Mouse (Mus musculus) liver, embryonic 15.5 days (tissue): ENCODE measurements around the gene Miga2. TPM values are rescaled to one million over a fixed set of nuclear protein-coding genes. Genes with fewer than 3 reads are reported as not detected.

Experiments used
- ATAC-seq: fragments of 200-750 bp; cut with Nextera tagmentation; 2 replicates; pipeline ENCODE4 v1.8.0; 2017; ENCODE audit warnings: moderate number of reproducible peaks, mild to moderate bottlenecking, moderate library complexity; ENCODE audit not compliant: insufficient read depth
- H3K27ac ChIP-seq: fragments of 300-500 bp; sonication (generic); replicated peaks from 2 replicates; pipeline ENCODE4 v1.5.1; 2015; ENCODE audit warnings: mild to moderate bottlenecking, inconsistent platforms
- H3K27me3 ChIP-seq: fragments of 300-500 bp; sonication (generic); 2 replicates; pipeline ENCODE4 v1.6.1; 2015; ENCODE audit warnings: mild to moderate bottlenecking, inconsistent platforms
- H3K36me3 ChIP-seq: fragments of 300-500 bp; sonication (generic); replicated peaks from 2 replicates; pipeline ENCODE4 v1.6.1; 2015; ENCODE audit warnings: moderate library complexity, mild to moderate bottlenecking, inconsistent platforms
- H3K4me1 ChIP-seq: fragments of 300-500 bp; sonication (generic); replicated peaks from 2 replicates; pipeline ENCODE4 v1.6.1; 2015; ENCODE audit warnings: inconsistent platforms
- H3K4me2 ChIP-seq: fragments of 300-500 bp; sonication (generic); 2 replicates; pipeline ENCODE4 v1.6.1; 2015; ENCODE audit warnings: moderate library complexity, mild to moderate bottlenecking, inconsistent platforms
- H3K4me3 ChIP-seq: fragments of 300-500 bp; sonication (generic); replicated peaks from 2 replicates; pipeline ENCODE4 v1.5.1; 2015; ENCODE audit warnings: mild to moderate bottlenecking, inconsistent platforms
- H3K9ac ChIP-seq: fragments of 300-500 bp; sonication (generic); 2 replicates; pipeline ENCODE4 v1.6.1; 2015; ENCODE audit warnings: moderate library complexity, mild to moderate bottlenecking, inconsistent platforms
- H3K9me3 ChIP-seq: fragments of 300-500 bp; sonication (generic); replicated peaks from 2 replicates; pipeline ENCODE4 v1.6.1; 2016; ENCODE audit warnings: inconsistent platforms
- WGBS: fragments of 180-500 bp; shearing (Covaris S2); methylation state at CpG from one replicate; pipeline ENCODE4 v1.1.7; 2015; ENCODE audit warnings: mixed read lengths; ENCODE audit not compliant: insufficient replicate concordance; 5-methylcytosine and 5-hydroxymethylcytosine counted together
- microRNA-seq: library from miRNA; unstranded; fragments of <30 nt; microRNA quantifications from one replicate; pipeline ENCODE4, GENCODE M21; 2016
- polyA plus RNA-seq: library from polyadenylated mRNA; unstranded; fragments of >200 nt; fragmentation: Nextera tagmentation; extraction: Ambion mirVana; gene quantifications from 2 replicates; pipeline ENCODE4 v1.2.1, GENCODE M21; 2015

Gene Miga2
- polyA plus RNA-seq, 1 experiment from 2014 or later: 7.5 TPM

DNA sequence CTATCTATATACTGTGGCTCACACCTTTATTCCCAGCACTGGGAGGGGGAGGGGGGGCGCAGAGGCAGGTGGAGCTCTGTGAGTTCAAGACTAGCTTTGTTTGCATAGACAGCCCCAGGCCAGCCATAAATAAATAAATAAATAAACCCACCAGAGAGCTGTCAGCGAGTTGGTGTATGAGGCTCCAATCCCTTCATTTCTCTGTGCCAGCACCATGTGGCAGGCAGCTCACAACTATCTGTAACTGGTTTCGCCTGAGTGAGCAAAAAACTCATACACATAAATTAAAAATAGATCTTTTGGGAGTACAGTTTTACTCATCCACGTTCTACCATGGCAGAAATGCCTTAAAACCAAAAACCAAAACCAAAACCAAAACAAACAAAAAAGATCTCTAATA, 57.4 kb downstream of the Miga2 start:
- Histone ChIP-seq H3K9me3 (no peaks in the 10 kb centered on the region), H3K36me3 (peaks cover 36% of the 10 kb centered on the region), H3K4me2 (no peak overlapping the region), H3K4me1 (peaks cover 50% of the 10 kb centered on the region), H3K27ac (no peak overlapping the region), H3K4me3 (no peak overlapping the region), H3K27me3 (no peaks in the 10 kb centered on the region), H3K9ac (no peak overlapping the region)
- 69% methylated on average over 4 of the region's 4 CpGs for WGBS
- no peak for ATAC-seq

DNA sequence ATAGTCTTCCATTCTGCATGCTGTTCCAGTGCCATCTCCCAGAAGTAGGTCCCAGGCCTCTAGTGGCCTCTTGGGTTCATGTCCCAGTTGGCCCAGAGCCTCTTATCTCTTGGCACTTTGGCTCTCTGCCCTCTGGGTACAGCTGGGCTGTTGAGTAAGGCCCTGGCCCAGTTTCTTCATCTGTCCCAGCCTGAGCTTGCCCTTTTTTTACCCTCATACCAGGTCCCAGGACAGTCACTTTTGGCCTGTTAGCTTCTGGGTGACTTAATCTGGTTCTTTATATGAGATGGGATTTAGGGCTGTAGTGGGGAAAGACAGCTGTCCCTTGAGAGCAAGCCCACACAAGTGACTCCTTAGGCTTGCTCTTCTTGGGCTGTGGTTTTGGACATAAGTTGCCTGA, 65.1 kb downstream of the Miga2 start:
- no peak overlapping the region for H3K9ac ChIP-seq
- H3K27me3 ChIP-seq: no peaks in the 10 kb centered on the region
- H3K4me2 ChIP-seq: no peak overlapping the region
- H3K4me3 ChIP-seq: no peak overlapping the region
- no peak overlapping the region for H3K27ac ChIP-seq
- peaks cover 5% of the 10 kb centered on the region for H3K4me1 ChIP-seq
- peaks cover 85% of the 10 kb centered on the region for H3K36me3 ChIP-seq
- ATAC-seq: no peak
- H3K9me3 ChIP-seq: no peaks in the 10 kb centered on the region

Small RNA genes within 50 kb of the gene (microRNA-seq; reads per million reads assigned to microRNA genes)
- not detected for gene Gm47292

Other genes with a start within 250 kb of the Miga2 start
- 2.4 and 2.5 TPM in 2 replicates for gene Zer1, start 239.6 kb upstream of the Miga2 start, polyA plus RNA-seq
- gene Tbc1d13, start 230.5 kb upstream of the Miga2 start, polyA plus RNA-seq: 2.0 and 2.6 TPM in 2 replicates
- 17.9 and 22.1 TPM in 2 replicates for gene Endog, start 192.7 kb upstream of the Miga2 start, polyA plus RNA-seq
- 24.9 and 27.3 TPM in 2 replicates for gene Spout1, start 185.8 kb upstream of the Miga2 start, polyA plus RNA-seq
- gene Kyat1, start 158.4 kb upstream of the Miga2 start, polyA plus RNA-seq: 11.7 and 13.9 TPM in 2 replicates
- gene Lrrc8a, start 126.5 kb upstream of the Miga2 start, polyA plus RNA-seq: 10.5 and 11.6 TPM in 2 replicates
- 0.10 and 0.16 TPM in 2 replicates for gene Gm28035, start 123.7 kb upstream of the Miga2 start, polyA plus RNA-seq
- gene Phyhd1, start 98.0 kb upstream of the Miga2 start, polyA plus RNA-seq: 13.0 and 15.7 TPM in 2 replicates
- gene Gm28038, start 83.2 kb upstream of the Miga2 start, polyA plus RNA-seq: not detected in 2 replicates
- gene Dolk, start 77.9 kb upstream of the Miga2 start, polyA plus RNA-seq: 12.0 and 14.3 TPM in 2 replicates
- 13.6 and 14.0 TPM in 2 replicates for gene Nup188, start 77.8 kb upstream of the Miga2 start, polyA plus RNA-seq
- 18.9 and 20.4 TPM in 2 replicates for gene Sh3glb2, start 4.9 kb upstream of the Miga2 start, polyA plus RNA-seq
- 16.6 and 19.1 TPM in 2 replicates for gene Dolpp1, start 28.0 kb downstream of the Miga2 start, polyA plus RNA-seq
- gene Crat, start 51.6 kb downstream of the Miga2 start, polyA plus RNA-seq: 24.3 and 29.0 TPM in 2 replicates
- 129 and 141 TPM in 2 replicates for gene Ptpa, start 51.8 kb downstream of the Miga2 start, polyA plus RNA-seq
- 0.06 and 0.16 TPM in 2 replicates for gene Ier5l, start 110.0 kb downstream of the Miga2 start, polyA plus RNA-seq
- not detected in 2 replicates for gene Cstad, start 230.8 kb downstream of the Miga2 start, polyA plus RNA-seq